Mouse (Mus musculus) G1E (cell line): ENCODE results near the gene Pou2f2.

Experiments
- CTCF ChIP-seq: IDR thresholded peaks from 2 replicates; pipeline ENCODE4 v1.5.1; 2012; ENCODE audit warnings: low read depth, low read length, inconsistent platforms, mixed read lengths
- GATA1 ChIP-seq: IDR thresholded peaks from 2 replicates; pipeline ENCODE4 v1.6.1; 2012; ENCODE audit warnings: borderline replicate concordance, low read length, inconsistent platforms, mixed read lengths
- GATA2 ChIP-seq: IDR thresholded peaks from 2 replicates; pipeline ENCODE4 v1.6.1; 2012; ENCODE audit warnings: low read depth, low read length, inconsistent platforms, borderline replicate concordance
- POLR2AphosphoS5 ChIP-seq: IDR thresholded peaks from 2 replicates; pipeline ENCODE4 v1.6.1; 2012; ENCODE audit warnings: low read depth, low read length, inconsistent platforms; ENCODE audit not compliant: insufficient replicate concordance
- TAL1 ChIP-seq: conservative IDR thresholded peaks from 2 replicates; pipeline ENCODE4 v1.6.1; 2012; ENCODE audit warnings: low read depth, low read length, inconsistent platforms, mixed read lengths

- TF ChIP-seq CTCF (no peak), GATA1 (no peak), TAL1 (no peak), GATA2 (no peak), POLR2AphosphoS5 (no peak)
These were observed 137.6 kb downstream of the Pou2f2 start for GRCm38 (mm10) chr7:25041921-25042320.
